Mouse (Mus musculus): ENCODE results near the gene Col4a3bp.
"Not testable (repeated sequence)": the region's sequence is repeated elsewhere in the genome, so short reads cannot be mapped to it uniquely, and the experiment has no call there.

Col4a3bp gene

GRCm38 (mm10) chr13:96656673-96657072 is 114.3 kb downstream of the Col4a3bp start:
- DNase-seq = no peak

DNA sequence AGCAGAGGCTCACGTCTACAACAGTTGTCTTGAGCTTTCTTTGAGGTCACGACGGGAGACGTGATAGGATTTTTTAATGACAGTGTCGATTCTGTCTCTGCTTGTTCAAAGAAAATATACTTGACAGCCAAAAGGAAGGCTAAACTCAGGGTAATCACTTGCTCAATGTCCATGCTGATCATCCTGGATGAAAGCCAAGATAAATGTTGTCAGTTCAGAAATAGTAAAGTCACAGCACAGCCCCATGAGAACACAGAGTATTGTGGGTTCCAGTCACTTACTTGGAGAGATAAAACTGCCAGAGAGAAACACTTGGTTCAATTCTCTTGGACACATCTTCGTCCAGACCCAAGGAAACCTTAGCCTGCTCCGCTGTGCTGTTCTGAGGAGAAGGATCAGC is 116.5 kb downstream of the Col4a3bp start:
- DNase-seq = no peak

DNA sequence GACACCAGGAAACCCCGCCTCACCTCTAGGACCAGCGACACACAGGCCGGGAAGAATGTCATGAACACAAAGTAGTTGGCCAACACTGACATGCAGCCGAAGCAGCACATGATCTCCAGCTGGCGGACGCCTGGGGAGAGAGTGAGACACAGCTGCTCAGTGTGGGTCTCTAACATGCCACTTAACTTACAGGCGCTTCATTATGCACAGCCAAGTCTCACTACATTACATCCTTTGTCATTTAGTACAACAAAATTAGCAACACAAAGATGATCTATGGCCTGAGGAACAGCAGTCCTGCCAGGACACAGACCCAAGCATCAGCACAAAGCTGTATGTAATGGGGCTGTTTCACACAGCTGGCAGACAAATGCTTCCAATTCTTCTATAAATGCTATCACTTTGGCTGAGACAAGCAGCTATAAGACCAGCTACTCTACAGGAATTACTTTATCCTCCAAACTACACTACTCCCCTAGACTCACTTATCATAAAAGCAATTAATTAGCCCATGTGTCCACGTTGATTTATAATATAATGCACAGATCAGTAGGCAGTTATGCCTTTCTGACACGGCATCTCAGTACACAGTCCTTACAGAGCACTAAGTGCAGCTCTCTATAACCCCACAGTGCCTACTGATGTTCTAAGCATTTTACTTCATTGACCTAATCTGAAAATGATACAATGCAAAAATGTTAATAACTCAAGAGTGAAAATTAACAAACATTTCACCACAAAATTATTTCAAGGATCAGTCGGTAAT is 117.9 kb downstream of the Col4a3bp start:
- no peak for DNase-seq

- not testable (repeated sequence) for DNase-seq
Measured at GRCm38 (mm10) chr13:96663120-96663519, 120.7 kb downstream of the Col4a3bp start.

DNA sequence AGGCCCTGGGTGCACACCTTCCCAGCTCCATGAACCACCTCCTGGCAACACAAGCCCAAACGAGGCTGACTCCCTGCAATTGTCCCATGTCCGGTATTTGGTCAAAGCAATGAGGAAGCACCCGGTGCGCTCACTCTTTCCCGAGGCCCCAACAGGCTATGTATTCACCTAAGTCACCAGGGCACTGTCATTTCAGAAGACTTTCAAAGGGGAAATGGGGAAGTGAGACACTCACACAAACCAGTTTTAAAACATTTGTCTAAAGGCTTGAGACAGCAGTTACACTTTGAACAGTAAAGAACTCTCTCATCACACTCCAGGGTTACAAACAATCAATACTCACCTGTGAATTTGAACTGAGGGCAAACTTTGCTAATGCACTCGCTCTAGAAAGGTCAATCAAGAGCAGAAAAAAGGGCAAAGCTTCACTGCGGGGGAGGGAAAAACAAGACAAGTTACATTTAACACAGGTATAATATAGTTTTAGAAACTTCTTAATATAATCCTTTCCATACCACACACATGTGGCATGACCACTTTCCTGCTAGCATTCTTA is 122.1 kb downstream of the Col4a3bp start:
- DNase-seq = no peak

- DNase-seq = no peak
Measured at GRCm38 (mm10) chr13:96670019-96670405, 127.6 kb downstream of the Col4a3bp start.

DNA sequence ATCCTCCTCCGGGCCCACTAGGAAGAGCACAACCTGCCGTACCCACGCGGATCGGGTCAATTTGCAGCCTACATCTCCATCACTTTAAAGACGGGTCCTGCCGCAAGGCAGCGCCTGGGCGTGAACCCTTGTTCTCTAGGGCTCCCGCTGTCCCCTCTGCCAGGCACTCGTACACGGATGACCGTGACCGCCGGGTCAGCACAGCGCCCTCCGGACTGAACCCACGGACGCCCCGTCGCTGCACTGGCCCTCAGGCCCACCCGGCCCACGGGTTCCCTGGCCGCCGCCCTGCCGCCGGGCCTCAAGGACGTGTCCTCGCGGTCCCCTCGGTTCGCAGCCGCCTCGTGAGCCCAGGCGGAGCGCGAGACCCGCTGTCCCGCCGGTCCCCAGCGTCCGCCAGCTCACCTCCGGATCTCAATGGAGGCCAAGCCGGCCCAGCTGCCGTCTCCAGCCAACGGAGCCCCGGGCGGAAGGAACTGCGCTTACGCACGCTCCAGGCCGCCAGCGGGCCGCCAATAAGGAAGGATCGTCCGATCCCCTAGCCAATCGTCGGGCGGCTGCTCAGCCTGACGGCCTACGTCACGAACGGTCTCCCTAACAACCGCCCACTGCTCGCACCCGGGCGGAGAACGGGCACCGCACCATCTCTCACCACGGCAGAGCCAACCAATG is 128.1 kb downstream of the Col4a3bp start, which contains the start of gene Hmgcr:
TSS of gene Hmgcr (minus strand) at position 531 of the 672 bp plus-strand sequence.
- DNase-seq = peak; percentile 88 to 96

DNA sequence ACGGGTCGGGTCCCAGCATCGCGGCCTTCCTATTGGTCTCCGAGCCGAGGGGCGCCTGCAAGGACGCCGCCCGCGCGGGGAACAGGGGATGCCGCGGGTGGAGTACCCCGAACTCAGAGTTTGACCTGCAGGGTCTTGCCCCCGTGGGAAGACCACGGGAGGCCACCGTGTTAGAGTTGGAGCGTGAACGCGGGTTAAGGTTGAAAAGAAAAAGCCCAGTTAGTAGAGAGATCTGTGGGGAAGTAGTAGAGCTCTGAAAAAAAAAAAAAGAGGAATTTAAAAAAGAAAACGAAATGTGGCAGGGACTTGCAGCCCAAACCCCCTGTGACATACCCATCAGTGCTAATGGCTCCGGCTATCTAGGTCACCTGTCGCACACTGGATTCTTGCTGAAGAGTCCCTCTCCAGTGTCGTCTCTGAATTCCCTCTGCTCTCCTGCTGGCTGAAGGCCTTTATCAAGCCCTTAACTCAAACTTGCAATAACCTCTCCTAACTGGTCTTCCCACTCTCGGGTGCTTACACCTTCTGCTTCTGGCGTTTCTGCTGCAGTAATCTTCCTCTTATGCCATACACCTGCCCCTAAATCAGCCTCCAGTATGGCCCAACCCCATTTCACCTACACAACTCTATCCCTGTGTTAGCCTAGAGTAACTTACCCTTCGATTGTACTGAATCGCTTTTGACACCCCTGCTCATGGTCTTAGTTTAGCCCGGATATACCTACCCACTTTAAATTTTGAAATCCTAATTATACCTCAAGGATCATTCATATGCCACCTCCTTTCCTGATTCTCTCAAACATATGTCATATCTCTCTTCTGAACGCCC is 128.9 kb downstream of the Col4a3bp start:
- no peak for DNase-seq

DNA sequence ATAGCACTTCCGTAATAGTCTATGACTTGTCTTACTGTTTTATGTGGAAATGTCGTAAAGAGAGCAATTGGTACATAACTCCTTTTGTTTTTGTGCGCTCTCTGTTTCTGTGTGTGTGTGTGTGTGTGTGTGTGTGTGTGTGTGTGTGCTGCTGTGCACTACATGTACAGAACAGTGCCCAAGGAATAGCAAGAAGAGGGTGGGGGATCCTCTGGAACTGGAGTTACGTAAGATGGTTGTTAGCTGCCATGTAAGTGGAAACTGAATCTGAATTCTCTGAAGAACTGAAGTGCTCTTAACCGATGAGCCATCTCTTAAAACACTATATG is 129.5 kb downstream of the Col4a3bp start:
- no peak for DNase-seq

- DNase-seq = no peak
Measured at GRCm38 (mm10) chr13:96672276-96672675, 129.9 kb downstream of the Col4a3bp start.

- DNase-seq = no peak
Measured at GRCm38 (mm10) chr13:96673817-96674216, 131.4 kb downstream of the Col4a3bp start.

- no peak for DNase-seq
Measured at GRCm38 (mm10) chr13:96675756-96676155, 133.3 kb downstream of the Col4a3bp start.

GRCm38 (mm10) chr13:96677071-96677470 is 134.7 kb downstream of the Col4a3bp start:
- DNase-seq = no peak

- DNase-seq = no peak
Measured at GRCm38 (mm10) chr13:96678616-96679015, 136.2 kb downstream of the Col4a3bp start.

- no peak for DNase-seq
Measured at GRCm38 (mm10) chr13:96680163-96681087, 138.0 kb downstream of the Col4a3bp start.

- DNase-seq = no peak
Measured at GRCm38 (mm10) chr13:96681088-96681620, 138.7 kb downstream of the Col4a3bp start.

DNA sequence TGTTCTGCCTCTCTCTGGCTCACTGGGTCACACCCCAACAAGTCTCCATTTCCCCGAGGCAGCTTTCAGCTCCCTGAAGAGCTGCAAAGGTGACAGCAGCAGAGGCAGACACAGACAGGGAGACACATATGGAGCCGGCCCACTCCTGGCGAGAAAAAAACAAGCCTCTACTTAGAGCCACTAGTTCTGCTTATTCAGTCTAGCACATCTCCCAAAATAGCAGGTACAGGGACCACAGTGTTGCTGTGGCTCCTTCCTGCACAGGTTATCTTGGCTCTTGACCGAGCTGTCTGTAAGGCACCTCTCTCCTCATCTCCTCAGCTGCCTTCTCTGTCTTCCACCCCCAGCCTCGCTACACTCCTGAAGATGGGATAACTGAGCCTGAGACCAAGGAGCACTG is 142.4 kb downstream of the Col4a3bp start:
- DNase-seq = no peak

- DNase-seq = no peak
Measured at GRCm38 (mm10) chr13:96687261-96687660, 144.8 kb downstream of the Col4a3bp start.

All from spleen, adult 18-20 months (tissue).